Mouse (Mus musculus) MEL (cell line): ENCODE data around the gene Taf1c. TPM values are rescaled to one million over a fixed set of nuclear protein-coding genes. Genes with fewer than 3 reads are reported as not detected.

Experiments
- DNase-seq: peaks from one replicate; pipeline ENCODE4 v3.0.0; 2011; ENCODE audit warnings: low read depth, low spot score
- H3K27ac ChIP-seq: 2 replicates; pipeline ENCODE4 v1.5.1; 2012; ENCODE audit warnings: low read depth, mild to moderate bottlenecking, control low read depth, low read length, moderate library complexity; ENCODE audit not compliant: control insufficient read depth
- H3K27me3 ChIP-seq, 2 experiments: fragments of 150-350 bp in 1 of 2; sonication (generic) in 1 of 2; 2 replicates each; pipeline ENCODE4 v1.6.1; 2012; ENCODE audit warnings: low read length in 2 of 2, mild to moderate bottlenecking in 2 of 2, improper control_type of control experiment in 1 of 2, moderate library complexity in 1 of 2; ENCODE audit not compliant: insufficient read depth in 2 of 2, control insufficient read depth in 1 of 2
- H3K36me3 ChIP-seq, 2 experiments: 2 replicates each; pipeline ENCODE4 v1.6.1; 2012 to 2014; ENCODE audit warnings: low read length in 2 of 2, improper control_type of control experiment in 1 of 2, inconsistent platforms in 1 of 2, mild to moderate bottlenecking in 1 of 2; ENCODE audit not compliant: insufficient read depth in 2 of 2, control insufficient read depth in 1 of 2
- H3K4me1 ChIP-seq, 2 experiments: fragments of 150-350 bp in 1 of 2; sonication (generic) in 1 of 2; 2 replicates each; pipeline ENCODE4 v1.6.1; 2012; ENCODE audit warnings: low read length in 2 of 2, improper control_type of control experiment in 1 of 2, mild to moderate bottlenecking in 1 of 2; ENCODE audit not compliant: insufficient read depth in 2 of 2, control insufficient read depth in 1 of 2
- H3K4me3 ChIP-seq, 2 experiments: fragments of 150-350 bp in 1 of 2; sonication (generic) in 1 of 2; 2 replicates each; pipeline ENCODE4 v1.5.1; 2012; ENCODE audit warnings: low read depth in 2 of 2, low read length in 2 of 2, mild to moderate bottlenecking in 2 of 2, moderate library complexity in 2 of 2, control low read depth in 1 of 2, improper control_type of control experiment in 1 of 2; ENCODE audit not compliant: control insufficient read depth in 1 of 2, insufficient read depth in 1 of 2
- H3K79me2 ChIP-seq: 2 replicates; pipeline ENCODE4 v1.6.1; 2012; ENCODE audit warnings: mild to moderate bottlenecking, low read length, moderate library complexity; ENCODE audit not compliant: control insufficient read depth, poor library complexity, insufficient read depth
- H3K9ac ChIP-seq: 2 replicates; pipeline ENCODE4 v1.6.1; 2012; ENCODE audit warnings: low read depth, mild to moderate bottlenecking, control low read depth, low read length, moderate library complexity; ENCODE audit not compliant: control insufficient read depth, poor library complexity, severe bottlenecking
- H3K9me3 ChIP-seq: fragments of 150-350 bp; sonication (generic); replicated peaks from 2 replicates; pipeline ENCODE4 v1.6.1; 2012; ENCODE audit warnings: mild to moderate bottlenecking, low read length, improper control_type of control experiment, moderate library complexity; ENCODE audit not compliant: insufficient read depth
- CTCF ChIP-seq, 3 experiments: IDR thresholded peaks in 2 of 3; conservative IDR thresholded peaks in 1 of 3; 2 replicates each; pipeline ENCODE4 v1.5.1; 2011 to 2012; ENCODE audit warnings: low read length in 3 of 3, low read depth in 2 of 3, mild to moderate bottlenecking in 2 of 3, improper control_type of control experiment in 1 of 3, inconsistent platforms in 1 of 3, mixed read lengths in 1 of 3, moderate library complexity in 1 of 3; ENCODE audit not compliant: control insufficient read depth in 1 of 3, insufficient read depth in 1 of 3, poor library complexity in 1 of 3, severe bottlenecking in 1 of 3
- E2F4 ChIP-seq: IDR thresholded peaks from 2 replicates; pipeline ENCODE4 v1.6.1; 2011; ENCODE audit warnings: low read depth, low read length, improper control_type of control experiment, borderline replicate concordance
- ELF1 ChIP-seq: IDR thresholded peaks from 2 replicates; pipeline ENCODE4 v1.6.1; 2014; ENCODE audit warnings: low read depth, mild to moderate bottlenecking, inconsistent platforms, low read length, improper control_type of control experiment, moderate library complexity
- JUND ChIP-seq: IDR thresholded peaks from 2 replicates; pipeline ENCODE4 v1.6.1; 2011; ENCODE audit warnings: low read depth, mild to moderate bottlenecking, improper control_type of control experiment, low read length
- MAZ ChIP-seq: IDR thresholded peaks from 2 replicates; pipeline ENCODE4 v1.6.1; 2012; ENCODE audit warnings: low read depth, mild to moderate bottlenecking, inconsistent platforms, low read length, improper control_type of control experiment
- MYB ChIP-seq: IDR thresholded peaks from 2 replicates; pipeline ENCODE4 v1.6.1; 2011; ENCODE audit warnings: mild to moderate bottlenecking, low read depth, low read length, improper control_type of control experiment
- MYC ChIP-seq: IDR thresholded peaks from 2 replicates; pipeline ENCODE4 v1.6.1; 2011; ENCODE audit warnings: low read depth, mild to moderate bottlenecking, low read length, improper control_type of control experiment, moderate library complexity
- NRF1 ChIP-seq: IDR thresholded peaks from 2 replicates; pipeline ENCODE4 v1.6.1; 2014; ENCODE audit warnings: low read depth, mild to moderate bottlenecking, inconsistent platforms, low read length, improper control_type of control experiment, moderate library complexity; ENCODE audit not compliant: poor library complexity, insufficient read depth, severe bottlenecking
- POLR2AphosphoS5 ChIP-seq: IDR thresholded peaks from 2 replicates; pipeline ENCODE4 v1.6.1; 2012; ENCODE audit warnings: low read depth, borderline replicate concordance, mild to moderate bottlenecking, inconsistent platforms, low read length, moderate library complexity, mixed read lengths
- SIN3A ChIP-seq: IDR thresholded peaks from 2 replicates; pipeline ENCODE4 v1.6.1; 2012; ENCODE audit warnings: low read length, improper control_type of control experiment, inconsistent platforms
- SMC3 ChIP-seq: IDR thresholded peaks from 2 replicates; pipeline ENCODE4 v1.6.1; 2011; ENCODE audit warnings: low read depth, low read length, improper control_type of control experiment
- TCF12 ChIP-seq: IDR thresholded peaks from 2 replicates; pipeline ENCODE4 v1.6.1; 2014; ENCODE audit warnings: low read depth, mild to moderate bottlenecking, inconsistent platforms, low read length, improper control_type of control experiment, moderate library complexity
- USF1 ChIP-seq: IDR thresholded peaks from 2 replicates; pipeline ENCODE4 v1.6.1; 2014; ENCODE audit warnings: low read depth, mild to moderate bottlenecking, inconsistent platforms, low read length, improper control_type of control experiment, moderate library complexity
- USF2 ChIP-seq, 2 experiments: IDR thresholded peaks; 2 replicates each; pipeline ENCODE4 v1.6.1; 2011 to 2012; ENCODE audit warnings: improper control_type of control experiment in 2 of 2, low read length in 2 of 2, borderline replicate concordance in 1 of 2, inconsistent platforms in 1 of 2, low read depth in 1 of 2, mild to moderate bottlenecking in 1 of 2; ENCODE audit not compliant: insufficient read depth in 1 of 2
- ZC3H11A ChIP-seq: IDR thresholded peaks from 2 replicates; pipeline ENCODE4 v1.6.1; 2012; ENCODE audit warnings: low read depth, mild to moderate bottlenecking, inconsistent platforms, low read length, improper control_type of control experiment
- ZKSCAN1 ChIP-seq: IDR thresholded peaks from 2 replicates; pipeline ENCODE4 v1.6.1; 2012; ENCODE audit warnings: low read depth, mild to moderate bottlenecking, inconsistent platforms, low read length, improper control_type of control experiment, moderate library complexity
- polyA plus RNA-seq, 2 experiments: library from polyadenylated mRNA; stranded (reverse) in 1 of 2; unstranded in 1 of 2; fragments of >175 nt in 1 of 2; fragments of >200 nt in 1 of 2; gene quantifications; 2 replicates each; pipeline versions ENCODE4 v1.2.1 to v1.2.4; 2012; ENCODE audit warnings: low replicate concordance in 2 of 2, low read depth in 1 of 2; ENCODE audit not compliant: insufficient read length in 2 of 2, insufficient read depth in 1 of 2, missing spikeins in 1 of 2
- total RNA-seq: library from RNA; depleted of rRNA; stranded (reverse); fragments of 300-350 nt; gene quantifications from 2 replicates; pipeline ENCODE4 v1.2.3, GENCODE M21; 2012

Gene Taf1c
- total and polyA plus RNA-seq, 3 experiments: 28.8 to 32.0 TPM; not detected in 1

DNA sequence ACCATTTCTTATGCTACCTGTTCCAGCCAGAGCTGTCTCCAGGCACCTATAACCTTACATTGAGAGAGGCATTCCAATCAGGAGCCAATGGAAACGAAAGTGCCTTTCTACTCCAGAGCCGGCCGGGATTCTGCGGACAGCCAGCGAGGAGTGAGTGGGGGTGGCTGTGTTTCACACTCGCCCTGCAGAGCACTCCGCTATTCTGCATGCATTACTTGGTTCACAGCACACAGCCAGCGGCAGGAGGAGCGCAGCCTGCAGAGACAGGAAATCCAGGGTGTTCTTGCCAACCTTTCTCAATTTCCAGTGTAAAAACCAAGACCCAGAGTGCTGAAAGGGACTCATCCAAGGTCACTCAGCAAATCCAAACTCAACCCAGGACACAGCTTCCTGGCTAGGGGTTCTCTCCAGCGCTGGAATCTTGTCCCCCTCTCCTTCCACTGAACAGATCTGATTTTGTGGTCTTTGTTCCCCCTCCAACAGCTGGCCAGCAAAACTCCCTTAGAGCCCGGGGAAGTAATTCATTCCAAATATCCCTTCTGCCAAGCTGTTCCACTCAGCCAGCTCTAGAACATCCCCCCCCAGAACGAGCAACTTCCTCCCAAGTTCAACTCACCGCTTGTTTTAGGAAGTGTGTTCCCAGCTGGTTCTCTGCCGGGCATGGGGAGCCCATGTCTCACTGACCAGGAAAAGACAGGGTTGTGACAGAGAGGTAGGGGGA is 29.8 kb upstream of the Taf1c start:
- Histone ChIP-seq H3K79me2 (no peaks in the 10 kb centered on the region), H3K9me3 (no peaks in the 10 kb centered on the region), H3K27me3 (peaks cover 0 to 4% of the 10 kb centered on the region in 2 experiments; a peak in 2 of 4 replicates), H3K9ac (no peak overlapping the region), H3K4me1 (no peaks in the 10 kb centered on the region), H3K27ac (no peak overlapping the region), H3K4me3 (no peak overlapping the region), H3K36me3 (no peaks in the 10 kb centered on the region)
- TF ChIP-seq MYC (no peak), NRF1 (no peak), MAZ (no peak), USF2 (IDR thresholded peaks at IDR 0.05; ENCODE audit: borderline replicate concordance in 1 of 2, insufficient read depth in 1 of 2, low read depth in 1 of 2, low read length in 2 of 2) (no peak), CTCF (IDR thresholded peaks at IDR 0.05 in 2 of 3, conservative IDR thresholded peaks at IDR 0.05 in 1 of 3; ENCODE audit: control insufficient read depth in 1 of 3, insufficient read depth in 1 of 3, low read depth in 2 of 3, low read length in 3 of 3, poor library complexity in 1 of 3, severe bottlenecking in 1 of 3) (no peak), MYB (no peak), POLR2AphosphoS5 (no peak), JUND (no peak), E2F4 (no peak), SMC3 (no peak), ZKSCAN1 (no peak), USF1 (no peak), ZC3H11A (no peak)
- DNase-seq: no peak

DNA sequence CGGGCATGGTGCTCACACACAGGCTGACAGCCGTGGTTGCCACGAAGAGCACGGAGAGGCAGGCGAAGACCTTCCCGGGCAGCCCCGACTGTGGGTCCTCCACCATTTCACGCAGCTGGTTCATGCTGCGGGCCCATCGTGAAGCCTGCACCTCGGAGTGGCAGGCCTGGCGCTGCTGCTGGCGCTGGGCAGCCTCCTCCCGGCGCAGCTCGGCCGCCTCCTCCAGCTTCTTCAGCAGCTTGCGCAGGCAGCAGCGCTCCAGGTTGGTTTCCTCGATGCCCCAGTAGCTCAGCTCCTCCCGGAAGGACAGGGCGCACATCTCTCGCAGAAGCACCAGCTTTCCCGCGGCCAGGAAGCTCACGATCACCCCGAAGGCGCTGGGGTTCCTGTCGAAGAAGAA is 27.9 kb upstream of the Taf1c start:
- Histone ChIP-seq H3K27ac (no peak overlapping the region), H3K4me3 (no peak overlapping the region), H3K27me3 (peaks cover 0 to 4% of the 10 kb centered on the region in 2 experiments; a peak in 2 of 4 replicates)

More for the DNA sequence above, 27.9 kb upstream of the Taf1c start:
- H3K36me3 ChIP-seq: no peaks in the 10 kb centered on the region
- TF ChIP-seq ELF1 (no peak), MYB (no peak), POLR2AphosphoS5 (no peak), SIN3A (no peak), E2F4 (no peak), JUND (no peak), TCF12 (no peak), MYC (no peak)
- H3K4me1 ChIP-seq: no peaks in the 10 kb centered on the region
- no peak for DNase-seq
- H3K9me3 ChIP-seq: no peaks in the 10 kb centered on the region
- no peaks in the 10 kb centered on the region for H3K79me2 ChIP-seq
- H3K9ac ChIP-seq: no peak overlapping the region
